Mouse (Mus musculus): ENCODE results near the gene Masp2. TPM values are rescaled to one million over a fixed set of nuclear protein-coding genes. Genes with fewer than 3 reads are reported as not detected.
A peak's percentile ranks its signal among the peaks of the same experiment; 100 is the strongest.

Gene Masp2
- total and polyA plus RNA-seq, 3 experiments: 0.11 to 0.85 (median 0.21) TPM

DNA sequence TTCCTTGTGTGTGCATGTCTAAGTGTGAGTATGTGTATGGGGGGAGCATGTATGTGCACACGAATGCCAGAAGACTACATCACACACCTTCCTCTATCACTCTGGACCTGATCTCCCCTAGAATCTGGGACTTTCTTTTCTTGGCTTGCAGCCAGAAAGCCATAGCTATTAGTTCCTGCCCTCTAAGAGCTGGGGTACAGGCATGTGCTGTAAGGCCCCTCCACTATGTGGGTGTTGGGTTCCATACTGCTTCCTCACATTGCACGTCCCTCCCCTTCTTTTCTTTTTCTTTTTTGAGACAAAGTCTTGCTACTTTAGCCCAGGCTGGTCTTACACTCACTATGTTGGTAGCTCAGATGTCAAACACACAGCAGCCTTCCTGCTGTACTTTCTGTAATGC, 33.0 kb downstream of the Masp2 start:
- DNase-seq (ENCODE audit: extremely low read depth): no peak
- H3K79me2 ChIP-seq (replicated peaks; ENCODE audit: control insufficient read depth, extremely low read depth, insufficient read depth, poor library complexity, severe bottlenecking): no peaks in the 10 kb centered on the region
- in situ Hi-C loops (cut with MboI; ENCODE audit: low pct_ligation_motif_present, low pct_unique_long_range_greater_than_20kb, low sequenced_read_pairs) (no loop called here), dilution Hi-C loops (cut with MboI; ENCODE audit: extremely low pct_ligation_motif_present, extremely low pct_unique_long_range_greater_than_20kb, low sequenced_read_pairs) (no loop called here)
- H3K27me3 ChIP-seq (replicated peaks): no peaks in the 10 kb centered on the region
- TF ChIP-seq TCF12 (IDR thresholded peaks at IDR 0.05; ENCODE audit: low read depth, low read length): no peak
- no peak for TF ChIP-seq KAT2A (IDR thresholded peaks at IDR 0.05; ENCODE audit: insufficient replicate concordance, low read length)
- TF ChIP-seq HCFC1 (IDR thresholded peaks at IDR 0.05; ENCODE audit: low read depth, low read length): no peak
- no peak for TF ChIP-seq ZKSCAN1 (IDR thresholded peaks at IDR 0.05; ENCODE audit: borderline replicate concordance, low read depth, low read length)
- TF ChIP-seq MYC (IDR thresholded peaks at IDR 0.05; ENCODE audit: low read depth, low read length): no peak
- TF ChIP-seq E2F4 (IDR thresholded peaks at IDR 0.05; ENCODE audit: insufficient replicate concordance, low read depth, low read length): no peak
- no peak overlapping the region for H3K27ac ChIP-seq (ENCODE audit: insufficient read depth, low read depth)
- H3K36me3 ChIP-seq (replicated peaks in 1 of 2; ENCODE audit: control insufficient read depth in 1 of 2, insufficient read depth in 1 of 2, low read length in 1 of 2): no peaks in the 10 kb centered on the region
- no peak overlapping the region for H3K4me2 ChIP-seq (ENCODE audit: insufficient read depth, low read depth, poor library complexity, severe bottlenecking)
- no peak overlapping the region for H3K9ac ChIP-seq (ENCODE audit: insufficient read depth, low read depth)
- H3K4me1 ChIP-seq (ENCODE audit: control insufficient read depth in 1 of 2, insufficient read depth in 2 of 2): peaks cover 5 to 26% of the 10 kb centered on the region in 2 experiments; a peak in 3 of 4 replicates
- no peaks in the 10 kb centered on the region for H3K9me3 ChIP-seq (replicated peaks; ENCODE audit: low read length)
- H3K4me3 ChIP-seq (replicated peaks in 1 of 3; ENCODE audit: low read depth in 2 of 3, low read length in 2 of 3, poor library complexity in 1 of 3): no peak overlapping the region

- H3K27ac ChIP-seq (ENCODE audit: insufficient read depth, low read depth): no peak overlapping the region
- in situ Hi-C loops (cut with MboI; ENCODE audit: low pct_ligation_motif_present, low pct_unique_long_range_greater_than_20kb, low sequenced_read_pairs): no loop called here
These were observed 35.9 kb downstream of the Masp2 start for GRCm38 (mm10) chr4:148638302-148638701.

GRCm38 (mm10) chr4:148639455-148639854, 37.1 kb downstream of the Masp2 start:
- no peak overlapping the region for H3K9ac ChIP-seq (ENCODE audit: insufficient read depth, low read depth)

More at GRCm38 (mm10) chr4:148638302-148638701, 35.9 kb downstream of the Masp2 start:
- H3K79me2 ChIP-seq (replicated peaks; ENCODE audit: control insufficient read depth, extremely low read depth, insufficient read depth, poor library complexity, severe bottlenecking): no peaks in the 10 kb centered on the region
- DNase-seq (ENCODE audit: extremely low read depth): no peak
- H3K4me2 ChIP-seq (ENCODE audit: insufficient read depth, low read depth, poor library complexity, severe bottlenecking): peak overlapping the region; percentile 21; the same call in 1 of the 2 replicates
- no peaks in the 10 kb centered on the region for H3K27me3 ChIP-seq (replicated peaks)
- dilution Hi-C loops (cut with MboI; ENCODE audit: extremely low pct_ligation_motif_present, extremely low pct_unique_long_range_greater_than_20kb, low sequenced_read_pairs): no loop called here
- TF ChIP-seq BHLHE40 (IDR thresholded peaks at IDR 0.05; ENCODE audit: low read depth, low read length) (peak; percentile 52; the same call in 1 of the 2 replicates), MAX (IDR thresholded peaks at IDR 0.05; ENCODE audit: low read length) (no peak), NELFE (IDR thresholded peaks at IDR 0.05; ENCODE audit: low read depth, low read length) (no peak), ZKSCAN1 (IDR thresholded peaks at IDR 0.05; ENCODE audit: borderline replicate concordance, low read depth, low read length) (no peak), PAX5 (IDR thresholded peaks at IDR 0.05; ENCODE audit: low read length) (no peak), GABPA (IDR thresholded peaks at IDR 0.05; ENCODE audit: insufficient replicate concordance, low read depth, low read length) (no peak), CHD2 (IDR thresholded peaks at IDR 0.05; ENCODE audit: low read length) (no peak), POLR2A (IDR thresholded peaks at IDR 0.05; ENCODE audit: low read depth, low read length) (no peak), TCF12 (IDR thresholded peaks at IDR 0.05; ENCODE audit: low read depth, low read length) (no peak), SIN3A (IDR thresholded peaks at IDR 0.05; ENCODE audit: low read length) (no peak), NRF1 (IDR thresholded peaks at IDR 0.05; ENCODE audit: low read depth, low read length) (0 out of 2 replicates have a peak, but pooled peaks have one; percentile 20), JUN (IDR thresholded peaks at IDR 0.05; ENCODE audit: insufficient read depth, low read depth, low read length) (no peak)
- no peak overlapping the region for H3K4me3 ChIP-seq (replicated peaks in 1 of 3; ENCODE audit: low read depth in 2 of 3, low read length in 2 of 3, poor library complexity in 1 of 3)
- no peaks in the 10 kb centered on the region for H3K36me3 ChIP-seq (replicated peaks in 1 of 2; ENCODE audit: control insufficient read depth in 1 of 2, insufficient read depth in 1 of 2, low read length in 1 of 2)
- H3K9ac ChIP-seq (ENCODE audit: insufficient read depth, low read depth): no peak overlapping the region
- no peaks in the 10 kb centered on the region for H3K9me3 ChIP-seq (replicated peaks; ENCODE audit: low read length)
- peaks cover 5 to 13% of the 10 kb centered on the region in 2 experiments; a peak in 3 of 4 replicates for H3K4me1 ChIP-seq (ENCODE audit: control insufficient read depth in 1 of 2, insufficient read depth in 2 of 2)

More at GRCm38 (mm10) chr4:148639455-148639854, 37.1 kb downstream of the Masp2 start:
- H3K27me3 ChIP-seq (replicated peaks): peaks cover 1% of the 10 kb centered on the region
- peaks cover 7 to 15% of the 10 kb centered on the region in 2 experiments; a peak in 3 of 4 replicates for H3K4me1 ChIP-seq (ENCODE audit: control insufficient read depth in 1 of 2, insufficient read depth in 2 of 2)
- no peaks in the 10 kb centered on the region for H3K79me2 ChIP-seq (replicated peaks; ENCODE audit: control insufficient read depth, extremely low read depth, insufficient read depth, poor library complexity, severe bottlenecking)
- no peaks in the 10 kb centered on the region for H3K36me3 ChIP-seq (replicated peaks in 1 of 2; ENCODE audit: control insufficient read depth in 1 of 2, insufficient read depth in 1 of 2, low read length in 1 of 2)
- H3K4me2 ChIP-seq (ENCODE audit: insufficient read depth, low read depth, poor library complexity, severe bottlenecking): no peak overlapping the region
- no peaks in the 10 kb centered on the region for H3K9me3 ChIP-seq (replicated peaks; ENCODE audit: low read length)
- H3K4me3 ChIP-seq (replicated peaks in 1 of 3; ENCODE audit: low read depth in 2 of 3, low read length in 2 of 3, poor library complexity in 1 of 3): no peak overlapping the region
- DNase-seq (ENCODE audit: extremely low read depth): no peak
- dilution Hi-C loops (cut with MboI; ENCODE audit: extremely low pct_ligation_motif_present, extremely low pct_unique_long_range_greater_than_20kb, low sequenced_read_pairs): no loop called here
- H3K27ac ChIP-seq (ENCODE audit: insufficient read depth, low read depth): no peak overlapping the region
- TF ChIP-seq SMC3 (IDR thresholded peaks at IDR 0.05; ENCODE audit: low read depth, low read length): no peak
- TF ChIP-seq TCF12 (IDR thresholded peaks at IDR 0.05; ENCODE audit: low read depth, low read length): no peak
- no peak for TF ChIP-seq EP300 (IDR thresholded peaks at IDR 0.05; ENCODE audit: low read length)
- in situ Hi-C loops (cut with MboI; ENCODE audit: low pct_ligation_motif_present, low pct_unique_long_range_greater_than_20kb, low sequenced_read_pairs): no loop called here
